9 mouse cellular contexts compared by ENCODE assay signal in the genomic region with DNA sequence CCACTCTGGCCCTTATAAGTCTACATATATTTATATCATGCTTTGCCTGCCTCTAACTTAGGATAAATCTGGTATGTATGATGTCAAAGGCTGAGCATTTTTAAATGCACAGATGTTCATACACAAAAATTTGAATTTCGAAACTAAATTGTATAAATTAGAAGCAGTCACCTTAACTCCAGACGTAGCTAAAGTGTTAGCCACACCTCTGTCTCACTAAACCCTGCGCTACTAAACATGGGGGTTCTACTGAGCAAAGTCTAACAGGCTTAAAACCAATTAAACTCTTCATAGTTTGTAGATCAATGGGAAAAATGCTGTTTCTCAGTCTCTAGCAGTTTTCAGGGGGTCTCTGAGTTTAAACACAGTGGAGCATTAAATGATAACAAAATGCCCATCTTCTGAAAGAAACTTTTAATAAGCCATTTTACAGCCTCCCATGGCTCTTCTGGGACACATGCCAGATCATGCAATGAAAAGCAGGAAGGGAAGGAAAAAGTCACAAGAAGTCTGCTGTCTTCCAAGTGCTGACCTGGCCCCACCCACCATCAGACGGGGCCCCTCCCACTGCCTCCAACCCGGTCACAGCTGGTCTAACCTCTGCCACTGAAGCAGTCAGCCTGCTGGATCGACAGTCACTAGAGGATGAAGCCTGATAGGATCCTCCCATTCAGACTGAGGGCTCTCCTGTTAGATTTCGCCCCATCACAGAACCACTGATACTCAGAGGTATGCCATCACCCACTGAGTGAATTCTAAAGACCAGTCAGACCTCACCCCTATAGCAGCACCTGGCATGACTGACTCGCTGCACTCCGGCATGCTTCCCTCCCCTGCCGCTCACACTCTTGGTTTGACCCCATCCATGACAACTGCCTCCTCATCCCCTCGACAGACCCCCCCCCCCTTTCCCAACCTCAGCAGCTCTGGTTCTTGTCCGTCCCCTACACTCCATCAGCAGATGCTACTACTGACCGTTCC. TPM values are rescaled to one million over a fixed set of nuclear protein-coding genes. Genes with fewer than 3 reads are reported as not detected.
DNase-seq lines count a peak whose midpoint lies in the region; ATAC-seq lines count a peak whose summit lies in the region.
"Had no signal": no experiment of that assay in that cellular context is flagged by ENCODE, and none has a peak within 500 bp of the region (broad histone marks: within the 10 kb centered on the region; RNA-seq: fewer than 3 reads in every experiment).

No protein-coding gene starts in this region.

- H3K9ac ChIP-seq in heart, embryonic 13.5 days, result 0 out of 2 replicates have a peak overlapping the region, but pooled peaks have one; percentile 28

- H3K36me3 ChIP-seq in heart, embryonic 13.5 days, result peaks cover 18% of the 10 kb centered on the region

- H3K4me3 ChIP-seq in heart, embryonic 13.5 days, result no peak overlapping the region

- peaks cover 35% of the 10 kb centered on the region for H3K4me1 ChIP-seq in heart, embryonic 13.5 days

- no peaks in the 10 kb centered on the region for H3K9me3 ChIP-seq in heart, embryonic 13.5 days

- WGBS in heart, embryonic 13.5 days, result 61% methylated on average over 13 of the region's 13 CpGs

- no peak; the same call in 1 of the 2 replicates for ATAC-seq in heart, embryonic 13.5 days (ENCODE audit: extremely low read depth, insufficient number of reproducible peaks, low FRiP score, low TSS enrichment)

- H3K27me3 ChIP-seq in heart, embryonic 13.5 days (replicated peaks), result no peaks in the 10 kb centered on the region

- peak; percentile 36 for DNase-seq in urinary bladder, postnatal 14 days (ENCODE audit: low spot score)
- DNase-seq in urinary bladder, adult 18-20 months (ENCODE audit: low spot score in 2 of 2), result no peak
- DNase-seq in kidney, postnatal 25 days, result peak; percentile 61 to 74
- DNase-seq in left cerebral cortex, adult 18-20 months (ENCODE audit: low spot score in 2 of 2), result no peak
- no peak for DNase-seq in testis, postnatal 14 days (ENCODE audit: low spot score)
- DNase-seq in adrenal gland, postnatal 25 days, result no peak
- DNase-seq: adrenal gland, postnatal 14 days; gastrocnemius, postnatal 10 days had no signal

- H3K4me2 ChIP-seq in heart, embryonic 13.5 days, result peak overlapping the region; percentile 53

- peak overlapping the region; percentile 74 for H3K27ac ChIP-seq in heart, embryonic 13.5 days (replicated peaks)

RNA-seq across cellular contexts. Expression of gene Wdfy3, which starts 23.8 kb away (rescaled TPM):
- polyA plus RNA-seq in heart, embryonic 13.5 days (2015; fragmentation: Nextera tagmentation; extraction: Ambion mirVana), result 8.8 and 8.9 TPM in 2 replicates
- 100 to 1,000 TPM; 127 TPM for total RNA-seq in left cerebral cortex, adult 18-20 months (2021)
- 49.6 and 54.3 TPM in 2 replicates for total RNA-seq in adrenal gland, postnatal 25 days (2021)

Comparison
In these comparisons a context has a peak if more than half of its experiments do, and no peak if none do; other contexts are left out.
1. DNase-seq: peak in urinary bladder, postnatal 14 days (single experiment) and kidney, postnatal 25 days (2 of 2); none in urinary bladder, adult 18-20 months (0 of 2), left cerebral cortex, adult 18-20 months (0 of 2), testis, postnatal 14 days (single experiment) and adrenal gland, postnatal 25 days (single experiment).